Mouse (Mus musculus): ENCODE results near the gene BC024978. TPM values are rescaled to one million over a fixed set of nuclear protein-coding genes. Genes with fewer than 3 reads are reported as not detected.
A peak's percentile ranks its signal among the peaks of the same experiment; 100 is the strongest.

Gene BC024978
- polyA plus RNA-seq, 2 experiments = 0.56 to 1.9 TPM

GRCm38 (mm10) chr7:27192434-27192833 is 3.1 kb upstream of the BC024978 start:
- Histone ChIP-seq H3K4me3 (ENCODE audit: insufficient read depth in 1 of 2, low read depth in 2 of 2, low read length in 2 of 2) (no peak overlapping the region), H3K9ac (replicated peaks) (no peak overlapping the region), H3K27ac (no peak overlapping the region), H3K9me3 (ENCODE audit: control insufficient read depth, low read length) (no peaks in the 10 kb centered on the region), H3K4me1 (replicated peaks; ENCODE audit: control insufficient read depth in 2 of 2, insufficient read depth in 2 of 2, low read length in 1 of 2) (peaks cover 11 to 16% of the 10 kb centered on the region in 2 experiments), H3K36me3 (replicated peaks; ENCODE audit: control insufficient read depth, insufficient read depth, low read depth) (peaks cover 52% of the 10 kb centered on the region), H3K27me3 (ENCODE audit: control insufficient read depth, insufficient read depth, low read length) (no peaks in the 10 kb centered on the region), H3K4me2 (ENCODE audit: low read depth) (no peak overlapping the region)
- 76% methylated on average over 5 of the region's 5 CpGs for WGBS (ENCODE audit: insufficient replicate concordance)
- no peak for TF ChIP-seq CTCF (IDR thresholded peaks at IDR 0.05; ENCODE audit: low read depth)
- no peak for TF ChIP-seq EP300 (IDR thresholded peaks at IDR 0.05; ENCODE audit: low read depth)
- ATAC-seq (ENCODE audit: insufficient read depth) (no peak), DNase-seq (ENCODE audit: low read depth in 3 of 3, low spot score in 3 of 3) (no peak)

GRCm38 (mm10) chr7:27193731-27194130 is 1.9 kb upstream of the BC024978 start:
- H3K4me2 ChIP-seq (ENCODE audit: low read depth) = no peak overlapping the region
- no peaks in the 10 kb centered on the region for H3K9me3 ChIP-seq (ENCODE audit: control insufficient read depth, low read length)
- H3K4me1 ChIP-seq (replicated peaks; ENCODE audit: control insufficient read depth in 2 of 2, insufficient read depth in 2 of 2, low read length in 1 of 2) = peaks cover 11 to 16% of the 10 kb centered on the region in 2 experiments
- H3K27ac ChIP-seq = no peak overlapping the region
- no peak overlapping the region for H3K4me3 ChIP-seq (ENCODE audit: insufficient read depth in 1 of 2, low read depth in 2 of 2, low read length in 2 of 2)
- peaks cover 45% of the 10 kb centered on the region for H3K36me3 ChIP-seq (replicated peaks; ENCODE audit: control insufficient read depth, insufficient read depth, low read depth)
- 67% methylated on average over 4 of the region's 4 CpGs for WGBS (ENCODE audit: insufficient replicate concordance)
- no peak overlapping the region for H3K9ac ChIP-seq (replicated peaks)
- no peak for DNase-seq (ENCODE audit: low read depth in 3 of 3, low spot score in 3 of 3)
- TF ChIP-seq CTCF (IDR thresholded peaks at IDR 0.05; ENCODE audit: low read depth) = no peak
- no peak for TF ChIP-seq EP300 (IDR thresholded peaks at IDR 0.05; ENCODE audit: low read depth)
- H3K27me3 ChIP-seq (ENCODE audit: control insufficient read depth, insufficient read depth, low read length) = no peaks in the 10 kb centered on the region
- ATAC-seq (ENCODE audit: insufficient read depth) = no peak

- ATAC-seq (ENCODE audit: insufficient read depth) (no peak), DNase-seq (ENCODE audit: low read depth in 3 of 3, low spot score in 3 of 3) (no peak)
- Histone ChIP-seq H3K9ac (replicated peaks) (no peak overlapping the region; the same call in 1 of the 2 replicates), H3K4me2 (ENCODE audit: low read depth) (peak overlapping the region; percentile 86; the same call in 1 of the 2 replicates), H3K27ac (no peak overlapping the region), H3K27me3 (ENCODE audit: control insufficient read depth, insufficient read depth, low read length) (no peaks in the 10 kb centered on the region), H3K4me3 (ENCODE audit: insufficient read depth in 1 of 2, low read depth in 2 of 2, low read length in 2 of 2) (no peak overlapping the region), H3K36me3 (replicated peaks; ENCODE audit: control insufficient read depth, insufficient read depth, low read depth) (peaks cover 16% of the 10 kb centered on the region), H3K4me1 (replicated peaks; ENCODE audit: control insufficient read depth in 2 of 2, insufficient read depth in 2 of 2, low read length in 1 of 2) (peaks cover 11 to 16% of the 10 kb centered on the region in 2 experiments), H3K9me3 (ENCODE audit: control insufficient read depth, low read length) (no peaks in the 10 kb centered on the region)
- 62% methylated on average over 3 of the region's 3 CpGs for WGBS (ENCODE audit: insufficient replicate concordance)
- no peak for TF ChIP-seq CTCF (IDR thresholded peaks at IDR 0.05; ENCODE audit: low read depth)
- no peak for TF ChIP-seq EP300 (IDR thresholded peaks at IDR 0.05; ENCODE audit: low read depth)
Observed at GRCm38 (mm10) chr7:27197136-27197535, 1.6 kb downstream of the BC024978 start.

GRCm38 (mm10) chr7:27197634-27198033 is 2.1 kb downstream of the BC024978 start:
- TF ChIP-seq CTCF (IDR thresholded peaks at IDR 0.05; ENCODE audit: low read depth) (no peak), EP300 (IDR thresholded peaks at IDR 0.05; ENCODE audit: low read depth) (no peak)
- no peaks in the 10 kb centered on the region for H3K27me3 ChIP-seq (ENCODE audit: control insufficient read depth, insufficient read depth, low read length)
- WGBS (ENCODE audit: insufficient replicate concordance) = 74% methylated on average over 8 of the region's 8 CpGs
- H3K9me3 ChIP-seq (ENCODE audit: control insufficient read depth, low read length) = no peaks in the 10 kb centered on the region
- peaks cover 11 to 16% of the 10 kb centered on the region in 2 experiments for H3K4me1 ChIP-seq (replicated peaks; ENCODE audit: control insufficient read depth in 2 of 2, insufficient read depth in 2 of 2, low read length in 1 of 2)
- H3K4me3 ChIP-seq (ENCODE audit: insufficient read depth in 1 of 2, low read depth in 2 of 2, low read length in 2 of 2) = no peak overlapping the region
- peaks cover 11% of the 10 kb centered on the region for H3K36me3 ChIP-seq (replicated peaks; ENCODE audit: control insufficient read depth, insufficient read depth, low read depth)
- no peak overlapping the region for H3K27ac ChIP-seq
- no peak for DNase-seq (ENCODE audit: low read depth in 3 of 3, low spot score in 3 of 3)
- H3K9ac ChIP-seq (replicated peaks) = no peak overlapping the region; the same call in 1 of the 2 replicates
- no peak for ATAC-seq (ENCODE audit: insufficient read depth)
- no peak overlapping the region for H3K4me2 ChIP-seq (ENCODE audit: low read depth)

GRCm38 (mm10) chr7:27198355-27198754 is 2.8 kb downstream of the BC024978 start:
- no peaks in the 10 kb centered on the region for H3K27me3 ChIP-seq (ENCODE audit: control insufficient read depth, insufficient read depth, low read length)
- H3K36me3 ChIP-seq (replicated peaks; ENCODE audit: control insufficient read depth, insufficient read depth, low read depth) = peaks cover 6% of the 10 kb centered on the region
- peaks cover 11 to 16% of the 10 kb centered on the region in 2 experiments for H3K4me1 ChIP-seq (replicated peaks; ENCODE audit: control insufficient read depth in 2 of 2, insufficient read depth in 2 of 2, low read length in 1 of 2)
- H3K4me2 ChIP-seq (ENCODE audit: low read depth) = no peak overlapping the region
- no peak for TF ChIP-seq EP300 (IDR thresholded peaks at IDR 0.05; ENCODE audit: low read depth)
- ATAC-seq (ENCODE audit: insufficient read depth) (no peak), DNase-seq (ENCODE audit: low read depth in 3 of 3, low spot score in 3 of 3) (no peak)
- no peak overlapping the region for H3K27ac ChIP-seq
- H3K9me3 ChIP-seq (ENCODE audit: control insufficient read depth, low read length) = no peaks in the 10 kb centered on the region
- no peak overlapping the region for H3K4me3 ChIP-seq (ENCODE audit: insufficient read depth in 1 of 2, low read depth in 2 of 2, low read length in 2 of 2)
- no peak overlapping the region for H3K9ac ChIP-seq (replicated peaks)
